Mouse (Mus musculus) ES-Bruce4 (cell line): ENCODE data around the gene Thap8. TPM values are rescaled to one million over a fixed set of nuclear protein-coding genes. Genes with fewer than 3 reads are reported as not detected.

Source experiments
- H3K27ac ChIP-seq: 2 replicates; pipeline ENCODE4 v1.5.1; 2012; ENCODE audit warnings: low read length, inconsistent platforms; ENCODE audit not compliant: insufficient read depth
- H3K27me3 ChIP-seq: 2 replicates; pipeline ENCODE4 v1.6.1; 2012; ENCODE audit warnings: mild to moderate bottlenecking, low read length, inconsistent platforms; ENCODE audit not compliant: control insufficient read depth, poor library complexity, insufficient read depth, severe bottlenecking
- H3K36me3 ChIP-seq: 2 replicates; pipeline ENCODE4 v1.6.1; 2012; ENCODE audit warnings: inconsistent platforms, mild to moderate bottlenecking, low read length, moderate library complexity; ENCODE audit not compliant: control insufficient read depth, poor library complexity, insufficient read depth, severe bottlenecking
- H3K4me1 ChIP-seq: one replicate; pipeline ENCODE4 v1.8.1; 2011; ENCODE audit warnings: low read length; ENCODE audit not compliant: control insufficient read depth, insufficient read depth
- H3K4me3 ChIP-seq: 2 replicates; pipeline ENCODE4 v1.5.1; 2011; ENCODE audit warnings: low read depth, mild to moderate bottlenecking, low read length
- H3K9ac ChIP-seq: 2 replicates; pipeline ENCODE4 v1.6.1; 2012; ENCODE audit warnings: low read depth, mild to moderate bottlenecking, inconsistent platforms; ENCODE audit not compliant: poor library complexity, severe bottlenecking
- H3K9me3 ChIP-seq: replicated peaks from 2 replicates; pipeline ENCODE4 v1.6.1; 2012; ENCODE audit warnings: mild to moderate bottlenecking, low read length, inconsistent platforms; ENCODE audit not compliant: control insufficient read depth, poor library complexity, insufficient read depth, severe bottlenecking
- CTCF ChIP-seq: IDR thresholded peaks from one replicate; pipeline ENCODE4 v1.8.1; 2011; ENCODE audit warnings: low read depth, low read length
- EP300 ChIP-seq: IDR thresholded peaks from 2 replicates; pipeline ENCODE4 v1.6.1; 2011; ENCODE audit warnings: low read depth, low read length; ENCODE audit not compliant: insufficient read depth
- POLR2A ChIP-seq: IDR thresholded peaks from one replicate; pipeline ENCODE4 v1.8.1; 2011; ENCODE audit warnings: low read length; ENCODE audit not compliant: insufficient read depth
- polyA plus RNA-seq: library from polyadenylated mRNA; stranded (reverse); fragments of >200 nt; gene quantifications from 2 replicates; pipeline ENCODE4 v1.2.4, GENCODE M21; 2011; ENCODE audit warnings: low read depth; ENCODE audit not compliant: missing spikeins, insufficient read depth, insufficient read length

Gene Thap8
- polyA plus RNA-seq = 0.60 and 0.84 TPM in 2 replicates

DNA sequence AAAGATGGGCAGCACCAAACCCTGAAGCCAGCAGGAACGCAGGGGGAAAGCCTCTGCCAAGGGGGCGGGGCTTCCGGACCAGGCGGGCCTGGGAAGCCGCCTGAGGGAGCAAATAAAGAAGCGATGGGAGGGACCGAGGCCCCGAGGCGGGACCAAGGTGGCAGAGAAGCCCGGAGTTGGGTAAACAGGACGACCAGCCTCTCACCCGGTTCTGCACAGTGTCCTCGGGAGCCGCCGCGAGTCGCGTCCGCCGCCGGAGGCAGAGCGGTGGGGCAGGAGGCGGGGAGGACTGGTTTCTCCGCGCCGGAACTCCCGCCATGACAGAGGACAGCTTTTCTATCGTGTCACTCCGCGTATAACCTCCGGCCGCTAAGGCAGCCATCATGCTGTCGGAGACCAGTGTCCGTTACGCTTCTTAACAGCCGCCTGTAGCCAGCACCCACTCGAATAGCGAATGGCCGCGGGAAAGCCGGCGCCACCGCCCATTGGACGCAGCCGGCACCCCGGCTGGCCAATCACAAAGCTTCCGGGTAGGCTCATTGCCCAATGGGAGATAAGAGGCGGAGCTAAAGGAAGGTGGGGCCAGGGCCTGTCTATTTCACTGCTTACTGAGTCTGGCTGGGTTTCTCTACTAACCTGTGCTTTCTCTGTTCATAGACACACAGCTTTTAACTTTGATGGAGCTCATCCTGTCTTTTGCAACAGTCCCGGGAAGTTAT is at the start of gene Thap8, which contains the start of gene Wdr62:
TSS of gene Thap8 (plus strand) at position 144 of the 719 bp plus-strand sequence.
TSS of gene Wdr62 (minus strand) at position 469 of the 719 bp plus-strand sequence.
- Histone ChIP-seq H3K27me3 (no peaks in the 10 kb centered on the region), H3K9ac (peak within 1 kb of the TSS; percentile 81), H3K36me3 (no peaks in the 10 kb centered on the region), H3K4me3 (peak within 1 kb of the TSS; percentile 80), H3K4me1 (peaks cover 2% of the 10 kb centered on the region), H3K9me3 (no peaks in the 10 kb centered on the region), H3K27ac (peak within 1 kb of the TSS; percentile 97)
- peak; percentile 80 for TF ChIP-seq POLR2A
- no peak for TF ChIP-seq EP300
- no peak for TF ChIP-seq CTCF

DNA sequence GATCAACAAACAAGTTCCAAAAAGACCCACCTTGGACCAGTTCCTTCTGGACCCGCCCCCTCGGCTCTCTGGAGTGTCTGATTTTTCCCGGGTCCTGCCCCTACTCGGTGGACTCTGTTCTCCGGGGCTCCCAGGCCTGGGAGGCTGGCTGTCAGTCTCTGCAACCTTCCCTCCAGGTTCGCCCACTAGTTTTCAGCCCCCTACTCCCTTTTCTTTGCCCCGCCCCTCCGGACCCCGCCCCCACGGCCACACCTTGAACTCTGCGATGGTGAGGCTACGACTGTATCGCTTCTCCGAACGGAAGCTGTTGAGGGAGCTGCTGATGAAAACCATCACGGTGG is 48.6 kb upstream of the Thap8 start:
- Histone ChIP-seq H3K36me3 (no peaks in the 10 kb centered on the region), H3K4me3 (peak overlapping the region; percentile 92), H3K9ac (peak overlapping the region; percentile 55), H3K9me3 (no peaks in the 10 kb centered on the region), H3K4me1 (no peaks in the 10 kb centered on the region), H3K27ac (no peak overlapping the region), H3K27me3 (no peaks in the 10 kb centered on the region)
- TF ChIP-seq EP300 (no peak), CTCF (no peak), POLR2A (no peak)

DNA sequence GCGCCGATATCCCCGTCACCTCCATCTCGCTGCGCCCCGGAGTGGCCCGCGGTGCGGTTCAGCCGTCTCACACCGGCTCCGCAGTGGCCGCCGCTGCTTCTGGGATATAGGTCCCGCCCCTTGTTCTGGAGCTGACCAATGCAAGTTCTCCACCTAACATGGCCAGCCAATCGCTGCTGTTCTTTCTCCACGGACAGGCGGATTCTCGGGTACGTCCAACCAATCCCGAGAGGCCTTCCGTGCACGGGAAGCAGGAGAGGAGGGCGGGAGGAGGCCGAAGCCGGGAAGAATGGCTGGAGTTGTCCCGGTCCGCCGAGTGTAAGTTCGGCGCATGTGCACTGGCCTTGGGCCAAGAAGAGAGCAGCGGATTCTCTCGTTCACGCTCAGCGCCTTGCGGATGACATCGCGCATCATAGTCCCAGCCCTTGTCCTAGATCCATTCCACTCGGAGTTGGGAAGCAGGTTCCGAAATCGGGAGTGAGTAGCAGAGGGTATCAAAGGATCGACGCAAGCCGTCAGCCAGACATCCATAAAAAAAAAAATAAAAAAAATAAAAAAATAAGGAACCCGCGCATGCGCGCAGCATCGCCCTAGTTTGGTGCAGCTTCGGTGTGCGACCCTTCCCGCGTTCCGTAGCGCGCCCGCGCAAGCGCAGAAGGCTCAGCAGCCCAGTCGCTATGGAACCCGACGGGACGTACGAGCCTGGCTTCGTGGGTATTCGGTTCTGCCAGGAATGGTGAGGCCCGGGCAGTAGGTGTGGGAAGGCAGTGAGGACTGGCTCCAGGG is 48.0 kb upstream of the Thap8 start, which contains the start of the genes Polr2i and Tbcb:
TSS of gene Polr2i (plus strand) at position 280 of the 786 bp plus-strand sequence.
TSS of gene Tbcb (minus strand) at position 604 of the 786 bp plus-strand sequence.
- Histone ChIP-seq H3K9me3 (no peaks in the 10 kb centered on the region), H3K36me3 (no peaks in the 10 kb centered on the region), H3K27me3 (no peaks in the 10 kb centered on the region), H3K4me3 (peak within 1 kb of the TSS; percentile 92), H3K4me1 (no peaks in the 10 kb centered on the region), H3K9ac (peak within 1 kb of the TSS; percentile 55), H3K27ac (peak within 1 kb of the TSS; percentile 71)
- TF ChIP-seq POLR2A = peak; percentile 83
- no peak for TF ChIP-seq CTCF

DNA sequence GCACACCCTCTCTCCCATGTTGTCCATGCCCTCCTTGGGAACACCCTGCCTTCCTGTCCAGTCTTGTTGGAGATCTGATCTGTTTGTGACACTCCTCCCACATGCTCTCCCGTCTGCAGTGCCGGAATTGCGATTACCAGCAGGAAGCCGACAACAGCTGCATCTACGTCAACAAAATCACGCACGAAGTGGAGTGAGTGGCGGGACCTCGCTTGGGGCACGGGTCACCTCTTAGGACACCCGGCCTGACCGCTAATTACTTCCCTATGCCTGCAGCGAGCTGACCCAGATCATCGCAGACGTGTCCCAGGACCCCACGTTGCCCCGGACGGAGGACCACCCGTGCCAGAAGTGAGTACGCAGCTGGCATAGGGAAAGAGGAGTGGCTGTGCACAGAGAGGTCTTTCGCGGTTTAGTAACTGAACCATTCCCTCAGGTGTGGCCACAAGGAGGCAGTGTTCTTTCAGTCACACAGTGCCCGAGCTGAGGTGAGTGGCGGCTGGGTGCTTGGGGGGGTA is 47.2 kb upstream of the Thap8 start:
- peak overlapping the region; percentile 9; the same call in 1 of the 2 replicates for H3K27ac ChIP-seq
- H3K4me3 ChIP-seq = peak overlapping the region; percentile 82
- TF ChIP-seq CTCF (peak; percentile 73), POLR2A (no peak)

GRCm38 (mm10) chr7:30233387-30233786 is 46.5 kb upstream of the Thap8 start:
- H3K4me1 ChIP-seq = no peaks in the 10 kb centered on the region
- H3K9me3 ChIP-seq = no peaks in the 10 kb centered on the region
- TF ChIP-seq EP300 (no peak), POLR2A (no peak), CTCF (no peak)
- no peaks in the 10 kb centered on the region for H3K36me3 ChIP-seq
- H3K27me3 ChIP-seq = no peaks in the 10 kb centered on the region
- no peak overlapping the region for H3K27ac ChIP-seq
- H3K4me3 ChIP-seq = peak overlapping the region; percentile 62
- peak overlapping the region; percentile 55 for H3K9ac ChIP-seq

More for the DNA sequence above, 47.2 kb upstream of the Thap8 start:
- no peaks in the 10 kb centered on the region for H3K4me1 ChIP-seq
- H3K9ac ChIP-seq = peak overlapping the region; percentile 55
- no peaks in the 10 kb centered on the region for H3K9me3 ChIP-seq
- no peaks in the 10 kb centered on the region for H3K27me3 ChIP-seq
- H3K36me3 ChIP-seq = no peaks in the 10 kb centered on the region

- H3K9me3 ChIP-seq = no peaks in the 10 kb centered on the region
- no peaks in the 10 kb centered on the region for H3K4me1 ChIP-seq
- H3K27ac ChIP-seq = no peak overlapping the region
- no peak overlapping the region for H3K4me3 ChIP-seq
- H3K27me3 ChIP-seq = no peaks in the 10 kb centered on the region
- no peak for TF ChIP-seq EP300
- TF ChIP-seq POLR2A = no peak
- no peak for TF ChIP-seq CTCF
- no peak overlapping the region for H3K9ac ChIP-seq
- no peaks in the 10 kb centered on the region for H3K36me3 ChIP-seq
These were observed 45.5 kb upstream of the Thap8 start for GRCm38 (mm10) chr7:30234276-30234858.
